Mouse (Mus musculus): Measurements from ENCODE around the gene R3hdm2. TPM values are rescaled to one million over a fixed set of nuclear protein-coding genes. Genes with fewer than 3 reads are reported as not detected.

R3hdm2 gene
- polyA plus RNA-seq, 1 experiment from 2014 or later = 36.3 TPM

Other genes starting within 250 kb of the R3hdm2 start
- gene B4galnt1, start 215.1 kb upstream of the R3hdm2 start, polyA plus RNA-seq (2014; fragmentation: Nextera tagmentation; extraction: Ambion mirVana) = 1.5 and 2.0 TPM in 2 replicates
- 17.4 and 19.3 TPM in 2 replicates for gene Slc26a10, start 199.7 kb upstream of the R3hdm2 start, polyA plus RNA-seq (2014; fragmentation: Nextera tagmentation; extraction: Ambion mirVana)
- gene Arhgef25, start 190.2 kb upstream of the R3hdm2 start, polyA plus RNA-seq (2014; fragmentation: Nextera tagmentation; extraction: Ambion mirVana) = 18.2 and 22.8 TPM in 2 replicates
- 73.3 and 75.7 TPM in 2 replicates for gene Dtx3, start 184.6 kb upstream of the R3hdm2 start, polyA plus RNA-seq (2014; fragmentation: Nextera tagmentation; extraction: Ambion mirVana)
- 17.6 and 22.8 TPM in 2 replicates for gene Pip4k2c, start 168.7 kb upstream of the R3hdm2 start, polyA plus RNA-seq (2014; fragmentation: Nextera tagmentation; extraction: Ambion mirVana)
- gene Kif5a, start 117.0 kb upstream of the R3hdm2 start, polyA plus RNA-seq (2014; fragmentation: Nextera tagmentation; extraction: Ambion mirVana) = 0.42 and 1.2 TPM in 2 replicates
- 126 and 137 TPM in 2 replicates for gene Dctn2, start 114.0 kb upstream of the R3hdm2 start, polyA plus RNA-seq (2014; fragmentation: Nextera tagmentation; extraction: Ambion mirVana)
- gene Mbd6, start 91.3 kb upstream of the R3hdm2 start, polyA plus RNA-seq (2014; fragmentation: Nextera tagmentation; extraction: Ambion mirVana) = 13.8 and 16.1 TPM in 2 replicates
- gene Mars, start 68.5 kb upstream of the R3hdm2 start, polyA plus RNA-seq (2014; fragmentation: Nextera tagmentation; extraction: Ambion mirVana) = 76.1 and 76.2 TPM in 2 replicates
- gene Arhgap9, start 58.4 kb upstream of the R3hdm2 start, polyA plus RNA-seq (2014; fragmentation: Nextera tagmentation; extraction: Ambion mirVana) = 1.3 and 2.4 TPM in 2 replicates
- gene Gli1, start 38.4 kb upstream of the R3hdm2 start, polyA plus RNA-seq (2014; fragmentation: Nextera tagmentation; extraction: Ambion mirVana) = 0.07 and 0.36 TPM in 2 replicates
- gene Inhbe, start 25.9 kb upstream of the R3hdm2 start, polyA plus RNA-seq (2014; fragmentation: Nextera tagmentation; extraction: Ambion mirVana) = not detected in 2 replicates
- gene Inhbc, start 9.9 kb upstream of the R3hdm2 start, polyA plus RNA-seq (2014; fragmentation: Nextera tagmentation; extraction: Ambion mirVana) = not detected in 2 replicates
- 0.31 TPM in 1 of 2 replicates, not detected in the other for gene Stac3, start 121.4 kb downstream of the R3hdm2 start, polyA plus RNA-seq (2014; fragmentation: Nextera tagmentation; extraction: Ambion mirVana)
- 31.2 and 34.2 TPM in 2 replicates for gene Ndufa4l2, start 134.6 kb downstream of the R3hdm2 start, polyA plus RNA-seq (2014; fragmentation: Nextera tagmentation; extraction: Ambion mirVana)
- gene Shmt2, start 142.1 kb downstream of the R3hdm2 start, polyA plus RNA-seq (2014; fragmentation: Nextera tagmentation; extraction: Ambion mirVana) = 71.7 and 73.0 TPM in 2 replicates
- 0.70 and 0.81 TPM in 2 replicates for gene Nxph4, start 154.2 kb downstream of the R3hdm2 start, polyA plus RNA-seq (2014; fragmentation: Nextera tagmentation; extraction: Ambion mirVana)
- gene Lrp1, start 240.8 kb downstream of the R3hdm2 start, polyA plus RNA-seq (2014; fragmentation: Nextera tagmentation; extraction: Ambion mirVana) = 29.4 and 31.2 TPM in 2 replicates

Measured in heart, embryonic 14.5 days (tissue).